Mouse (Mus musculus) MEL (cell line): ENCODE results near the gene Nell1. TPM values are rescaled to one million over a fixed set of nuclear protein-coding genes. Genes with fewer than 3 reads are reported as not detected.

Experiments
- DNase-seq: peaks from one replicate; pipeline ENCODE4 v3.0.0; 2011; ENCODE audit warnings: low read depth, low spot score
- H3K27ac ChIP-seq: 2 replicates; pipeline ENCODE4 v1.5.1; 2012; ENCODE audit warnings: low read depth, mild to moderate bottlenecking, control low read depth, low read length, moderate library complexity; ENCODE audit not compliant: control insufficient read depth
- H3K27me3 ChIP-seq, 2 experiments: fragments of 150-350 bp in 1 of 2; sonication (generic) in 1 of 2; 2 replicates each; pipeline ENCODE4 v1.6.1; 2012; ENCODE audit warnings: low read length in 2 of 2, mild to moderate bottlenecking in 2 of 2, improper control_type of control experiment in 1 of 2, moderate library complexity in 1 of 2; ENCODE audit not compliant: insufficient read depth in 2 of 2, control insufficient read depth in 1 of 2
- H3K36me3 ChIP-seq, 2 experiments: 2 replicates each; pipeline ENCODE4 v1.6.1; 2012 to 2014; ENCODE audit warnings: low read length in 2 of 2, improper control_type of control experiment in 1 of 2, inconsistent platforms in 1 of 2, mild to moderate bottlenecking in 1 of 2; ENCODE audit not compliant: insufficient read depth in 2 of 2, control insufficient read depth in 1 of 2
- H3K4me1 ChIP-seq, 2 experiments: fragments of 150-350 bp in 1 of 2; sonication (generic) in 1 of 2; 2 replicates each; pipeline ENCODE4 v1.6.1; 2012; ENCODE audit warnings: low read length in 2 of 2, improper control_type of control experiment in 1 of 2, mild to moderate bottlenecking in 1 of 2; ENCODE audit not compliant: insufficient read depth in 2 of 2, control insufficient read depth in 1 of 2
- H3K4me3 ChIP-seq, 2 experiments: fragments of 150-350 bp in 1 of 2; sonication (generic) in 1 of 2; 2 replicates each; pipeline ENCODE4 v1.5.1; 2012; ENCODE audit warnings: low read depth in 2 of 2, low read length in 2 of 2, mild to moderate bottlenecking in 2 of 2, moderate library complexity in 2 of 2, control low read depth in 1 of 2, improper control_type of control experiment in 1 of 2; ENCODE audit not compliant: control insufficient read depth in 1 of 2, insufficient read depth in 1 of 2
- H3K79me2 ChIP-seq: 2 replicates; pipeline ENCODE4 v1.6.1; 2012; ENCODE audit warnings: mild to moderate bottlenecking, low read length, moderate library complexity; ENCODE audit not compliant: control insufficient read depth, poor library complexity, insufficient read depth
- H3K9ac ChIP-seq: 2 replicates; pipeline ENCODE4 v1.6.1; 2012; ENCODE audit warnings: low read depth, mild to moderate bottlenecking, control low read depth, low read length, moderate library complexity; ENCODE audit not compliant: control insufficient read depth, poor library complexity, severe bottlenecking
- H3K9me3 ChIP-seq: fragments of 150-350 bp; sonication (generic); replicated peaks from 2 replicates; pipeline ENCODE4 v1.6.1; 2012; ENCODE audit warnings: mild to moderate bottlenecking, low read length, improper control_type of control experiment, moderate library complexity; ENCODE audit not compliant: insufficient read depth
- CHD1 ChIP-seq: IDR thresholded peaks from 2 replicates; pipeline ENCODE4 v1.6.1; 2012; ENCODE audit warnings: low read depth, mild to moderate bottlenecking, inconsistent platforms, low read length, improper control_type of control experiment
- CHD2 ChIP-seq: IDR thresholded peaks from 2 replicates; pipeline ENCODE4 v1.6.1; 2011; ENCODE audit warnings: low read length, improper control_type of control experiment
- CTCF ChIP-seq, 3 experiments: IDR thresholded peaks in 2 of 3; conservative IDR thresholded peaks in 1 of 3; 2 replicates each; pipeline ENCODE4 v1.5.1; 2011 to 2012; ENCODE audit warnings: low read length in 3 of 3, low read depth in 2 of 3, mild to moderate bottlenecking in 2 of 3, improper control_type of control experiment in 1 of 3, inconsistent platforms in 1 of 3, mixed read lengths in 1 of 3, moderate library complexity in 1 of 3; ENCODE audit not compliant: control insufficient read depth in 1 of 3, insufficient read depth in 1 of 3, poor library complexity in 1 of 3, severe bottlenecking in 1 of 3
- E2F4 ChIP-seq: IDR thresholded peaks from 2 replicates; pipeline ENCODE4 v1.6.1; 2011; ENCODE audit warnings: low read depth, low read length, improper control_type of control experiment, borderline replicate concordance
- ETS1 ChIP-seq: IDR thresholded peaks from 2 replicates; pipeline ENCODE4 v1.6.1; 2012; ENCODE audit warnings: low read depth, mild to moderate bottlenecking, inconsistent platforms, low read length, improper control_type of control experiment, moderate library complexity
- GATA1 ChIP-seq: IDR thresholded peaks from 2 replicates; pipeline ENCODE4 v1.6.1; 2011; ENCODE audit warnings: low read depth, low read length, improper control_type of control experiment
- HCFC1 ChIP-seq: IDR thresholded peaks from 2 replicates; pipeline ENCODE4 v1.6.1; 2012; ENCODE audit warnings: low read depth, mild to moderate bottlenecking, inconsistent platforms, low read length, improper control_type of control experiment, moderate library complexity
- JUND ChIP-seq: IDR thresholded peaks from 2 replicates; pipeline ENCODE4 v1.6.1; 2011; ENCODE audit warnings: low read depth, mild to moderate bottlenecking, improper control_type of control experiment, low read length
- KAT2A ChIP-seq: conservative IDR thresholded peaks from 2 replicates; pipeline ENCODE4 v1.6.1; 2012; ENCODE audit warnings: low read depth, low read length, improper control_type of control experiment, inconsistent platforms
- MAFK ChIP-seq: IDR thresholded peaks from 2 replicates; pipeline ENCODE4 v1.6.1; 2011; ENCODE audit warnings: low read depth, mild to moderate bottlenecking, low read length, improper control_type of control experiment, borderline replicate concordance
- MYB ChIP-seq: IDR thresholded peaks from 2 replicates; pipeline ENCODE4 v1.6.1; 2011; ENCODE audit warnings: mild to moderate bottlenecking, low read depth, low read length, improper control_type of control experiment
- MYC ChIP-seq: IDR thresholded peaks from 2 replicates; pipeline ENCODE4 v1.6.1; 2011; ENCODE audit warnings: low read depth, mild to moderate bottlenecking, low read length, improper control_type of control experiment, moderate library complexity
- NELFE ChIP-seq: IDR thresholded peaks from 2 replicates; pipeline ENCODE4 v1.6.1; 2011; ENCODE audit warnings: low read depth, low read length, improper control_type of control experiment
- POLR2AphosphoS2 ChIP-seq: IDR thresholded peaks from 2 replicates; pipeline ENCODE4 v1.6.1; 2011; ENCODE audit warnings: low read length, improper control_type of control experiment
- POLR2AphosphoS5 ChIP-seq: IDR thresholded peaks from 2 replicates; pipeline ENCODE4 v1.6.1; 2012; ENCODE audit warnings: low read depth, borderline replicate concordance, mild to moderate bottlenecking, inconsistent platforms, low read length, moderate library complexity, mixed read lengths
- RAD21 ChIP-seq: IDR thresholded peaks from 2 replicates; pipeline ENCODE4 v1.6.1; 2011; ENCODE audit warnings: mild to moderate bottlenecking, low read depth, low read length, improper control_type of control experiment
- RCOR1 ChIP-seq: IDR thresholded peaks from 2 replicates; pipeline ENCODE4 v1.6.1; 2012; ENCODE audit warnings: low read depth, mild to moderate bottlenecking, inconsistent platforms, low read length, improper control_type of control experiment
- SIN3A ChIP-seq: IDR thresholded peaks from 2 replicates; pipeline ENCODE4 v1.6.1; 2012; ENCODE audit warnings: low read length, improper control_type of control experiment, inconsistent platforms
- SMC3 ChIP-seq: IDR thresholded peaks from 2 replicates; pipeline ENCODE4 v1.6.1; 2011; ENCODE audit warnings: low read depth, low read length, improper control_type of control experiment
- TAL1 ChIP-seq: IDR thresholded peaks from 2 replicates; pipeline ENCODE4 v1.6.1; 2012; ENCODE audit warnings: mild to moderate bottlenecking, inconsistent platforms, low read length, moderate library complexity, mixed read lengths
- TBP ChIP-seq: IDR thresholded peaks from 2 replicates; pipeline ENCODE4 v1.8.0; 2011; ENCODE audit warnings: low read depth, low read length, improper control_type of control experiment
- TCF12 ChIP-seq: IDR thresholded peaks from 2 replicates; pipeline ENCODE4 v1.6.1; 2014; ENCODE audit warnings: low read depth, mild to moderate bottlenecking, inconsistent platforms, low read length, improper control_type of control experiment, moderate library complexity
- USF1 ChIP-seq: IDR thresholded peaks from 2 replicates; pipeline ENCODE4 v1.6.1; 2014; ENCODE audit warnings: low read depth, mild to moderate bottlenecking, inconsistent platforms, low read length, improper control_type of control experiment, moderate library complexity
- ZKSCAN1 ChIP-seq: IDR thresholded peaks from 2 replicates; pipeline ENCODE4 v1.6.1; 2012; ENCODE audit warnings: low read depth, mild to moderate bottlenecking, inconsistent platforms, low read length, improper control_type of control experiment, moderate library complexity
- polyA plus RNA-seq, 2 experiments: library from polyadenylated mRNA; stranded (reverse) in 1 of 2; unstranded in 1 of 2; fragments of >175 nt in 1 of 2; fragments of >200 nt in 1 of 2; gene quantifications; 2 replicates each; pipeline versions ENCODE4 v1.2.1 to v1.2.4; 2012; ENCODE audit warnings: low replicate concordance in 2 of 2, low read depth in 1 of 2; ENCODE audit not compliant: insufficient read length in 2 of 2, insufficient read depth in 1 of 2, missing spikeins in 1 of 2
- total RNA-seq: library from RNA; depleted of rRNA; stranded (reverse); fragments of 300-350 nt; gene quantifications from 2 replicates; pipeline ENCODE4 v1.2.3, GENCODE M21; 2012

Gene Nell1
- total and polyA plus RNA-seq, 3 experiments = not detected

DNA sequence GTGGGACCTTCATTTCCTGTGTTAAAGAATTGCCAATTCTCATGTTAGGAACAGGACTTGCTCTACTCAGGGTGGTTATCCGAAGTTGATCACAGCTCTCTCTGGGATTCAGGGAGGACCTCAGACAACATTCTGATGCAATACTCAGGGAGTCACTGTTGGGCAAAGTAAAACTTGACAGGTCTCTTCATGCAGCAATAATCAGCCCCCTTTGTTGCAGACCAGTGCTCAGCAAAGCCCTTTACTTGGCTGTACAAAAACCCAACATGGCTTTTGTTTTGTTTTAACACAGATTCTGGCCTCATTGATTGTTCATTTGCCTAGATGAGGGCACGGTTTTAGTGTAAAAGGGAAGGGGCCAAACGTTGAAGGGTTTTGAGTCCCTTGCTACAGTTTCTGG, 750.5 kb downstream of the Nell1 start:
- no peak overlapping the region for H3K4me3 ChIP-seq
- no peaks in the 10 kb centered on the region for H3K27me3 ChIP-seq

DNA sequence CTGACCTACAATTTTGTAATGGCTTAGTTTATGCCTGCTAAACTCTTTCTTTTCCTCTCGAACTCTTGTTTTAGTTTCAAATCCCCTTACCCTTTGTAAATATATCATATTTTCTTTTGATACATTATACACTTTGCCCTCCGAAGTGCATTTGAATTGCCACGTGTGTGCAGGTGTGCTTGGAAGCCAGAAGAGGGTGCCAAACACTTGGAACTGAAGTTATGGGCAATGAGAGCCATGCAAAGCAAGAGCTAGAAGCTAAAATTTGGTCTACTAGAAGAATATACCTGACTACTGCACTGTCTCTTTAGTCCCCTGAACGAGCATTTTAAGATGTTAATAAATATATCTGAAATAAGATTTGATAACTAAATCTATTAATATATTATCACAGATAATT, 756.3 kb downstream of the Nell1 start:
- Histone ChIP-seq H3K4me1 (no peaks in the 10 kb centered on the region), H3K36me3 (no peaks in the 10 kb centered on the region), H3K4me3 (no peak overlapping the region), H3K27me3 (no peaks in the 10 kb centered on the region), H3K27ac (no peak overlapping the region), H3K79me2 (no peaks in the 10 kb centered on the region), H3K9me3 (no peaks in the 10 kb centered on the region), H3K9ac (no peak overlapping the region)
- no peak for DNase-seq
- no peak for TF ChIP-seq MYB
- no peak for TF ChIP-seq POLR2AphosphoS5
- TF ChIP-seq NELFE = no peak

More for the DNA sequence above, 750.5 kb downstream of the Nell1 start:
- Histone ChIP-seq H3K36me3 (no peaks in the 10 kb centered on the region), H3K4me1 (no peaks in the 10 kb centered on the region), H3K27ac (no peak overlapping the region), H3K9ac (no peak overlapping the region), H3K9me3 (no peaks in the 10 kb centered on the region), H3K79me2 (no peaks in the 10 kb centered on the region)
- TF ChIP-seq SMC3 (no peak), GATA1 (no peak), CTCF (IDR thresholded peaks at IDR 0.05 in 2 of 3, conservative IDR thresholded peaks at IDR 0.05 in 1 of 3; ENCODE audit: control insufficient read depth in 1 of 3, insufficient read depth in 1 of 3, low read depth in 2 of 3, low read length in 3 of 3, poor library complexity in 1 of 3, severe bottlenecking in 1 of 3) (no peak), MYB (no peak), HCFC1 (no peak), ETS1 (no peak), RCOR1 (no peak), SIN3A (no peak), CHD1 (no peak)
- DNase-seq = no peak

DNA sequence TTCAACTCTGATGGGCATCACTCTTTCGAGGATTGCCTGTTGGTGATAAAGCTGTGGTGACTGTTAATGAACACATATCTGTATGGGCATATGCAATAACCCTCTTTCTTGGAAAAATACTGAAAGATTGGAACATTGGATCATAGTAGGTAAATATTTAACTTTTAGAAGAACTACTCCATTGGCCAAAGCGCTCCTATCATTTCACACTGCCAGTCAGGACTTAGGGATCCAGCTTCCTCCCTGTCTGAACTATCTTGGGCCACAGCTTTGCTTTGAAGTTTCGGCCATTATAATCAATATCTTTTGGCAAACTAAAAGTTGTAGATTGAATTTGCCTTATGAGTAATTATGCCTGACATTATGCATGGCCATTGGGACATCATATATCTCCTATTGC, 780.9 kb downstream of the Nell1 start:
- H3K4me1 ChIP-seq = no peaks in the 10 kb centered on the region
- TF ChIP-seq TAL1 (no peak), KAT2A (no peak), MAFK (no peak), USF1 (no peak), ZKSCAN1 (no peak), HCFC1 (no peak), CHD2 (no peak), GATA1 (no peak), TCF12 (no peak), CTCF (IDR thresholded peaks at IDR 0.05 in 2 of 3, conservative IDR thresholded peaks at IDR 0.05 in 1 of 3; ENCODE audit: control insufficient read depth in 1 of 3, insufficient read depth in 1 of 3, low read depth in 2 of 3, low read length in 3 of 3, poor library complexity in 1 of 3, severe bottlenecking in 1 of 3) (no peak), RAD21 (no peak), SMC3 (no peak), ETS1 (no peak), MYC (no peak), E2F4 (no peak), TBP (no peak), POLR2AphosphoS2 (no peak), JUND (no peak), RCOR1 (no peak)
- no peaks in the 10 kb centered on the region for H3K79me2 ChIP-seq
- no peaks in the 10 kb centered on the region for H3K9me3 ChIP-seq
- no peak overlapping the region for H3K9ac ChIP-seq
- no peak overlapping the region for H3K4me3 ChIP-seq
- no peaks in the 10 kb centered on the region for H3K36me3 ChIP-seq
- H3K27ac ChIP-seq = no peak overlapping the region
- DNase-seq = no peak
- H3K27me3 ChIP-seq = no peaks in the 10 kb centered on the region
